Mouse (Mus musculus) midbrain, embryonic 10.5 days (tissue): ENCODE measurements at regions not wholly inside any gene's neighbourhood (a gene's known extent, or its start where the extent isn't known, plus 50 kb on each side); places are given as distances from the start of the nearest gene placed in this dataset.

ENCODE experiments used
- DNase-seq: peaks from one replicate; pipeline ENCODE4 v3.0.0-alpha.2; 2017; ENCODE audit warnings: low spot score
- H3K27ac ChIP-seq: fragments of 300-500 bp; sonication (generic); replicated peaks from 2 replicates; pipeline ENCODE4 v1.5.1; 2016; ENCODE audit warnings: mild to moderate bottlenecking
- H3K27me3 ChIP-seq: fragments of 300-500 bp; sonication (generic); 2 replicates; pipeline ENCODE4 v1.6.1; 2016; ENCODE audit warnings: low read depth, mild to moderate bottlenecking; ENCODE audit not compliant: poor library complexity, severe bottlenecking
- H3K36me3 ChIP-seq: fragments of 300-500 bp; sonication (generic); 2 replicates; pipeline ENCODE4 v1.6.1; 2016; ENCODE audit warnings: mild to moderate bottlenecking, moderate library complexity
- H3K4me1 ChIP-seq: fragments of 300-500 bp; sonication (generic); 2 replicates; pipeline ENCODE4 v1.6.1; 2016
- H3K4me3 ChIP-seq: fragments of 300-500 bp; sonication (generic); 2 replicates; pipeline ENCODE4 v1.5.1; 2016; ENCODE audit warnings: mild to moderate bottlenecking, moderate library complexity
- H3K9me3 ChIP-seq: fragments of 300-500 bp; sonication (generic); replicated peaks from 2 replicates; pipeline ENCODE4 v1.6.1; 2016; ENCODE audit warnings: mild to moderate bottlenecking
- WGBS: fragments of 180-500 bp; shearing (Covaris S2); methylation state at CpG from one replicate; pipeline ENCODE4 v1.1.7; 2016; 5-methylcytosine and 5-hydroxymethylcytosine counted together

- H3K4me3 ChIP-seq, result no peak overlapping the region
- H3K36me3 ChIP-seq, result no peaks in the 10 kb centered on the region
- H3K27ac ChIP-seq, result no peak overlapping the region
- H3K4me1 ChIP-seq, result no peaks in the 10 kb centered on the region
- 81% methylated on average over 9 of the region's 9 CpGs for WGBS
- peaks cover 8% of the 10 kb centered on the region; the same call in 1 of the 2 replicates for H3K9me3 ChIP-seq
- no peak for DNase-seq
- H3K27me3 ChIP-seq, result no peaks in the 10 kb centered on the region
These were observed 135.3 kb upstream of the Foxn2 start for GRCm38 (mm10) chr17:88305165-88305564.

GRCm38 (mm10) chr17:88306325-88306724, 134.2 kb upstream of the Foxn2 start:
- Histone ChIP-seq H3K4me1 (no peaks in the 10 kb centered on the region), H3K27me3 (no peaks in the 10 kb centered on the region), H3K9me3 (peaks cover 8% of the 10 kb centered on the region; the same call in 1 of the 2 replicates), H3K36me3 (no peaks in the 10 kb centered on the region), H3K27ac (no peak overlapping the region), H3K4me3 (no peak overlapping the region)
- 66% methylated on average over 9 of the region's 9 CpGs for WGBS
- no peak for DNase-seq

DNA sequence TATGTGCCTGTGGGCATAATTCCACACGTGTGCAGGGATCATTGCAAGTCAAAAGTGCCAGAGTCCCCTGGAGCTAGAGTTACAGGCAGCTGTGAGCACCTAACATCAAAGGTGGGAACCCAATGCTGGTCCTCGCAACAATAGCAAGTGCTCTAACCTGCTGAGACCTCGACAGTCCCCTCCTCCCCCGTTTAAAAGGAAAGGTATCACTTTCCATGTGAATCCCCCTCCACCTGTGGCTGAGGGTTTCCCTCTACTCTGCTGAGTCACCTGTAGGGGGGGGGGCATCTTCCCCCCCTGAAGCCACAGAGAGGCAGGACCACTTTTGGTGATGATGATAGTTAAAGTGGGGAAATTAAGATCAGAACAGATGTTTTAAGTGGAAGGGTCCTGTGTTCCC, 133.4 kb upstream of the Foxn2 start:
- H3K4me3 ChIP-seq, result no peak overlapping the region
- no peak for DNase-seq
- no peak overlapping the region for H3K27ac ChIP-seq
- H3K27me3 ChIP-seq, result no peaks in the 10 kb centered on the region
- 38% methylated on average over 4 of the region's 4 CpGs for WGBS
- no peaks in the 10 kb centered on the region for H3K36me3 ChIP-seq
- H3K4me1 ChIP-seq, result no peaks in the 10 kb centered on the region
- peaks cover 8% of the 10 kb centered on the region; the same call in 1 of the 2 replicates for H3K9me3 ChIP-seq

- H3K27me3 ChIP-seq, result no peaks in the 10 kb centered on the region
- no peaks in the 10 kb centered on the region for H3K36me3 ChIP-seq
- 90% methylated on average over 9 of the region's 9 CpGs for WGBS
- H3K4me3 ChIP-seq, result no peak overlapping the region
- H3K9me3 ChIP-seq, result peaks cover 8% of the 10 kb centered on the region; the same call in 1 of the 2 replicates
- H3K27ac ChIP-seq, result no peak overlapping the region
- no peak for DNase-seq
- no peaks in the 10 kb centered on the region for H3K4me1 ChIP-seq
These were observed 132.7 kb upstream of the Foxn2 start for GRCm38 (mm10) chr17:88307826-88308225.

DNA sequence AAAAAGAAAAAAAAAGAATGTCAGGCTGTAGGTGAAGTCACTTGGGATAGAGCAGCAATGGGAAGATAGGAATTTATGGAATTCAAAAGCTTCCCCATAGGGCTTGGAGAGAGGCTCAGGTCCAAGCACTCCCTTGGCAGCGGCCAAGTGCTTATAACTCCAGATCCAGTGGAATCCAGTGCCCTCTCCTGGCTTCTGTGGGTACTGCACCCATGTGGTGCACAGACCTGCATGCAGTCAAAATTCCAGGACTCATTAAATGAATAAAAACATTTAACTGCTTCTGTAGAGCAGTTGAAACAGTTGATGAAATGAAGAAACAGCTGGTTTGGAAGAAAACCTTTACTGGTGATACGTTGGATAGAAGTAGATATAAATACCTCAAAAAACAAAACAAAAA, 127.6 kb upstream of the Foxn2 start:
- Histone ChIP-seq H3K27me3 (peaks cover 3% of the 10 kb centered on the region; the same call in 1 of the 2 replicates), H3K4me3 (no peak overlapping the region), H3K9me3 (no peaks in the 10 kb centered on the region), H3K27ac (no peak overlapping the region), H3K4me1 (peaks cover 8% of the 10 kb centered on the region), H3K36me3 (no peaks in the 10 kb centered on the region)
- WGBS, result 90% methylated on average over 2 of the region's 2 CpGs
- DNase-seq, result no peak

- no peak for DNase-seq
- H3K27me3 ChIP-seq, result peaks cover 30% of the 10 kb centered on the region
- H3K27ac ChIP-seq, result 0 out of 2 replicates have a peak overlapping the region, but pooled peaks have one; percentile 6
- WGBS, result 76% methylated on average over 14 of the region's 15 CpGs
- H3K36me3 ChIP-seq, result no peaks in the 10 kb centered on the region
- peaks cover 8% of the 10 kb centered on the region for H3K4me1 ChIP-seq
- H3K9me3 ChIP-seq, result no peaks in the 10 kb centered on the region
- no peak overlapping the region for H3K4me3 ChIP-seq
These were observed 124.1 kb upstream of the Foxn2 start for GRCm38 (mm10) chr17:88316213-88316967.

GRCm38 (mm10) chr17:88317311-88317710, 123.2 kb upstream of the Foxn2 start:
- Histone ChIP-seq H3K4me1 (peaks cover 8% of the 10 kb centered on the region), H3K27me3 (peaks cover 39% of the 10 kb centered on the region), H3K9me3 (no peaks in the 10 kb centered on the region), H3K36me3 (no peaks in the 10 kb centered on the region), H3K27ac (no peak overlapping the region), H3K4me3 (no peak overlapping the region)
- 86% methylated on average over 5 of the region's 5 CpGs for WGBS
- no peak for DNase-seq

DNA sequence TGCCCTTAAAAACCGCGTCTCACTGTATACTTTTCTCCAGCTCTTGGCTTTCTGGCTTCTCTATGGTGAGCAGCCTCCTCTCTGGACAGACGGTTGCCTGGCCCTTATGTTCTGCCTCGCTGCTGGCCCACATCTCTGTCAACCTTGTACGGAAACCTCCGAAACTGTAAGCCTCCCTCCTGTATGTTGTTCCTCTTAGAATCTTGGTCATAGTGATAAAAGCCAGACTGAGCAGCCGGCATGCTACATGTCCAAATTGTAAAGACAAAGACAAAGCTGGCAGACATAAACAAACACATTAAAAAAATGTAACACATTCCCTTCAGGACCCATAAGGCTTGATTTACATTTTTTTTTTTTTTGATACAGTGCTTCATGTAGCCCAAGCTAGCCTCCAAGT, 122.7 kb upstream of the Foxn2 start:
- Histone ChIP-seq H3K36me3 (no peaks in the 10 kb centered on the region), H3K4me1 (peaks cover 8% of the 10 kb centered on the region), H3K9me3 (no peaks in the 10 kb centered on the region), H3K4me3 (no peak overlapping the region), H3K27ac (no peak overlapping the region), H3K27me3 (peaks cover 44% of the 10 kb centered on the region)
- no peak for DNase-seq
- 90% methylated on average over 7 of the region's 7 CpGs for WGBS

- DNase-seq, result no peak
These were observed 122.2 kb upstream of the Foxn2 start for GRCm38 (mm10) chr17:88318207-88318791.

GRCm38 (mm10) chr17:88318936-88319335, 121.6 kb upstream of the Foxn2 start:
- WGBS, result 76% methylated on average over 5 of the region's 5 CpGs

More at GRCm38 (mm10) chr17:88318207-88318791, 122.2 kb upstream of the Foxn2 start:
- H3K27me3 ChIP-seq, result peaks cover 49% of the 10 kb centered on the region
- no peak overlapping the region for H3K4me3 ChIP-seq
- H3K36me3 ChIP-seq, result no peaks in the 10 kb centered on the region
- H3K27ac ChIP-seq, result no peak overlapping the region
- peaks cover 8% of the 10 kb centered on the region for H3K4me1 ChIP-seq
- 87% methylated on average over 16 of the region's 16 CpGs for WGBS
- H3K9me3 ChIP-seq, result no peaks in the 10 kb centered on the region

DNA sequence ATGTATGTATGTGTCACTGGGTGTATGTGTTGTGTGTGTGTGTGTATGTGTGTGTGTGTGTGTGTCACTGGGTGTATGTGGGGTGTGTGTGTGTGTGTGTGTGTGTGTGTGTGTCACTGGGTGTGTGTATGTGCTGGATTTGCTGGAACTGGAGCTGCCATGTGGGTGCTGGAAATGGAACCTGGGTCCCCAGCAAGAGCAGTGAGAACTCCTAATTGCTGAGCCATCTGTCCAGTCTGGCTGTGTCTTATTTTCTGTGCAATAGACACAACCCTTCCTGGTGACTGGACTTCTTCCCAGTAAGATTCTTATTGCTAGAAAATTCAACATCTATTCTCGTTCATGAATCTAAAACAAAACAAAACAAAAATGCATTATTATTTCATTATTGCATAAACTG, 119.8 kb upstream of the Foxn2 start:
- Histone ChIP-seq H3K36me3 (no peaks in the 10 kb centered on the region), H3K4me3 (no peak overlapping the region), H3K27ac (no peak overlapping the region), H3K27me3 (peaks cover 73% of the 10 kb centered on the region), H3K9me3 (no peaks in the 10 kb centered on the region), H3K4me1 (peaks cover 16% of the 10 kb centered on the region)
- DNase-seq, result no peak
- 88% methylated on average over 1 of the region's 1 CpGs for WGBS

More at GRCm38 (mm10) chr17:88318936-88319335, 121.6 kb upstream of the Foxn2 start:
- Histone ChIP-seq H3K27me3 (peaks cover 55% of the 10 kb centered on the region), H3K4me3 (no peak overlapping the region), H3K27ac (no peak overlapping the region), H3K9me3 (no peaks in the 10 kb centered on the region), H3K36me3 (no peaks in the 10 kb centered on the region), H3K4me1 (peaks cover 8% of the 10 kb centered on the region)
- DNase-seq, result no peak

GRCm38 (mm10) chr17:88325326-88325909, 115.1 kb upstream of the Foxn2 start:
- H3K4me1 ChIP-seq, result peaks cover 42% of the 10 kb centered on the region
- H3K36me3 ChIP-seq, result no peaks in the 10 kb centered on the region
- peaks cover 5% of the 10 kb centered on the region for H3K9me3 ChIP-seq
- peaks cover 95% of the 10 kb centered on the region for H3K27me3 ChIP-seq
- WGBS, result 16% methylated on average over 14 of the region's 14 CpGs
- DNase-seq, result no peak
- peak overlapping the region; percentile 69 for H3K27ac ChIP-seq
- peak overlapping the region; percentile 25 for H3K4me3 ChIP-seq
